Mouse (Mus musculus) CH12.LX (cell line): ENCODE results near the gene Hexim2.

ENCODE experiments used
- CHD1 ChIP-seq: IDR thresholded peaks from 2 replicates; pipeline ENCODE4 v1.6.1; 2012; ENCODE audit warnings: low read depth, low read length, improper control_type of control experiment, inconsistent platforms
- CTCF ChIP-seq, 2 experiments: IDR thresholded peaks in 1 of 2; conservative IDR thresholded peaks in 1 of 2; 2 replicates each; pipeline ENCODE4 v1.5.1; 2011 to 2012; ENCODE audit warnings: low read depth in 2 of 2, low read length in 2 of 2, improper control_type of control experiment in 1 of 2, inconsistent platforms in 1 of 2, mild to moderate bottlenecking in 1 of 2, moderate library complexity in 1 of 2
- EP300 ChIP-seq: IDR thresholded peaks from 2 replicates; pipeline ENCODE4 v1.6.1; 2011; ENCODE audit warnings: low read length, improper control_type of control experiment
- HCFC1 ChIP-seq: IDR thresholded peaks from 2 replicates; pipeline ENCODE4 v1.6.1; 2012; ENCODE audit warnings: low read depth, mild to moderate bottlenecking, inconsistent platforms, low read length, improper control_type of control experiment
- JUN ChIP-seq: IDR thresholded peaks from 2 replicates; pipeline ENCODE4 v1.6.1; 2011; ENCODE audit warnings: low read depth, mild to moderate bottlenecking, low read length, improper control_type of control experiment, moderate library complexity; ENCODE audit not compliant: insufficient read depth
- MAX ChIP-seq: IDR thresholded peaks from 2 replicates; pipeline ENCODE4 v1.6.1; 2011; ENCODE audit warnings: low read length, improper control_type of control experiment
- MAZ ChIP-seq: IDR thresholded peaks from 2 replicates; pipeline ENCODE4 v1.6.1; 2012; ENCODE audit warnings: low read depth, mild to moderate bottlenecking, inconsistent platforms, low read length, improper control_type of control experiment, moderate library complexity
- MXI1 ChIP-seq: IDR thresholded peaks from 2 replicates; pipeline ENCODE4 v1.6.1; 2011; ENCODE audit warnings: mild to moderate bottlenecking, low read depth, low read length, improper control_type of control experiment
- NELFE ChIP-seq: IDR thresholded peaks from 2 replicates; pipeline ENCODE4 v1.6.1; 2011; ENCODE audit warnings: low read depth, low read length, improper control_type of control experiment
- POLR2A ChIP-seq: IDR thresholded peaks from 2 replicates; pipeline ENCODE4 v1.6.1; 2011; ENCODE audit warnings: low read depth, mild to moderate bottlenecking, improper control_type of control experiment, low read length
- POLR2AphosphoS2 ChIP-seq: IDR thresholded peaks from 2 replicates; pipeline ENCODE4 v1.6.1; 2011; ENCODE audit warnings: low read depth, low read length, improper control_type of control experiment
- RAD21 ChIP-seq: IDR thresholded peaks from 2 replicates; pipeline ENCODE4 v1.6.1; 2011; ENCODE audit warnings: low read depth, mild to moderate bottlenecking, low read length, improper control_type of control experiment, moderate library complexity
- RCOR1 ChIP-seq: conservative IDR thresholded peaks from 2 replicates; pipeline ENCODE4 v1.6.1; 2012; ENCODE audit warnings: low read depth, mild to moderate bottlenecking, inconsistent platforms, low read length, improper control_type of control experiment

DNA sequence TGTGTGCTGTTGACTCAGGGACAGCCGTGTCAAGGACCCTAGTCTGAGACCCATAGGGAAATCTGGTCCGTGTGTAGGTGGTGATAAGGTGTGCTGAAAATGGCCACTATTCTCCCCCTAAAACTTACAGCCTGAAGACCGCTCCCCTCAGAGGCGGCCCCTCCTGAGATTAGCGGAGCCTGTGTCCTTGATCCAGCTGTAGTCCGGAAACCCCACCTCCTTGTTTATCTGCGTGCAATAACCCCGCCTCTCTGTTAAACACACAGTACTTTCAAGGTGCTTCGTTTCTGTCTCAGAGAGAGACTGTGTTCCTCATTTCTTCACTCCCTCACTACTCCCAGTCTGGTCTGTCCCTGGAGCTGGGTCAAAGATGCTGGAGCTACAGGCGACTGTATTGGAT is 32.2 kb downstream of the Hexim2 start:
- TF ChIP-seq POLR2A (no peak), NELFE (no peak), MAZ (no peak), RAD21 (no peak), RCOR1 (no peak), CTCF (conservative IDR thresholded peaks at IDR 0.05 in 1 of 2, IDR thresholded peaks at IDR 0.05 in 1 of 2; ENCODE audit: low read depth in 2 of 2, low read length in 2 of 2) (no peak), POLR2AphosphoS2 (no peak), MAX (no peak), JUN (no peak), HCFC1 (no peak), CHD1 (no peak), EP300 (no peak), MXI1 (no peak)
